Comparison of ENCODE assay signal across 18 mouse cellular contexts in genomic region chr4:89379622-89380329, GRCm38 (mm10).
DNase-seq lines count a peak whose midpoint lies in the region; ATAC-seq lines count a peak whose summit lies in the region.
"Had no signal": no experiment of that assay in that cellular context is flagged by ENCODE, and none has a peak within 500 bp of the region (broad histone marks: within the 10 kb centered on the region; RNA-seq: fewer than 3 reads in every experiment).

No protein-coding gene starts in this region.

- peak; percentile 74 for ATAC-seq in cerebellum, adult (ENCODE audit: insufficient number of reproducible peaks, low FRiP score, low TSS enrichment)
- ATAC-seq: forebrain, embryonic 15.5 days; intestine, postnatal 0 days had no signal

- no peak for DNase-seq in cerebellum, postnatal 4 days (ENCODE audit: low spot score in 2 of 2)
- DNase-seq in cerebellum, postnatal 10 days = peak; percentile 10 to 13
- no peak for DNase-seq in cerebellum, postnatal 36 days
- DNase-seq in brain, adult 2 months (ENCODE audit: low read depth, low spot score) = peak; percentile 31
- DNase-seq in kidney, postnatal 10 days = no peak
- DNase-seq: adrenal gland, adult 2 months; adrenal gland, postnatal 14 days; B cell, adult 2 months; cerebellum, adult 11 months; cerebellum, postnatal 14 days; embryo, embryonic 11 days; gastrocnemius, postnatal 25 days; heart, adult 2 months; heart, postnatal 14 days; kidney, adult 2 months had no signal

Comparison
In these comparisons a context has a peak if more than half of its experiments do, and no peak if none do; other contexts are left out.
1. DNase-seq: peak in cerebellum, postnatal 10 days (2 of 2) and brain, adult 2 months (single experiment); none in cerebellum, postnatal 4 days (0 of 2), cerebellum, postnatal 36 days (0 of 2) and kidney, postnatal 10 days (single experiment).